Mouse (Mus musculus) embryonic facial prominence, embryonic 14.5 days (tissue): ENCODE measurements around the gene Socs2. TPM values are rescaled to one million over a fixed set of nuclear protein-coding genes. Genes with fewer than 3 reads are reported as not detected.

Experiments used
- ATAC-seq: fragments of 200-750 bp; cut with Nextera tagmentation; 2 replicates; pipeline ENCODE4 v1.8.0; 2017; ENCODE audit warnings: low read depth, moderate number of reproducible peaks, moderate TSS enrichment
- DNase-seq: peaks from one replicate; pipeline ENCODE4 v3.0.0-alpha.2; 2015; ENCODE audit warnings: low spot score
- H3K27ac ChIP-seq: fragments of 300-500 bp; sonication (generic); replicated peaks from 2 replicates; pipeline ENCODE4 v1.5.1; 2014; ENCODE audit warnings: low read depth, mild to moderate bottlenecking, low read length, moderate library complexity
- H3K27me3 ChIP-seq: fragments of 300-500 bp; sonication (generic); replicated peaks from 2 replicates; pipeline ENCODE4 v1.6.1; 2014; ENCODE audit warnings: low read length; ENCODE audit not compliant: control insufficient read depth, insufficient read depth
- H3K36me3 ChIP-seq: fragments of 300-500 bp; sonication (generic); 2 replicates; pipeline ENCODE4 v1.6.1; 2014; ENCODE audit warnings: low read length, mixed read lengths; ENCODE audit not compliant: control insufficient read depth, insufficient read depth
- H3K4me1 ChIP-seq: fragments of 300-500 bp; sonication (generic); 2 replicates; pipeline ENCODE4 v1.6.1; 2014; ENCODE audit warnings: antibody characterized with exemption, low read length; ENCODE audit not compliant: control insufficient read depth, insufficient read depth
- H3K4me2 ChIP-seq: fragments of 300-500 bp; sonication (generic); 2 replicates; pipeline ENCODE4 v1.6.1; 2014; ENCODE audit warnings: low read depth, mild to moderate bottlenecking, low read length, moderate library complexity, mixed read lengths
- H3K4me3 ChIP-seq: fragments of 300-500 bp; sonication (generic); 2 replicates; pipeline ENCODE4 v1.5.1; 2014; ENCODE audit warnings: low read depth, mild to moderate bottlenecking, low read length
- H3K9ac ChIP-seq: fragments of 300-500 bp; sonication (generic); 2 replicates; pipeline ENCODE4 v1.6.1; 2014; ENCODE audit warnings: low read depth, mild to moderate bottlenecking, low read length, moderate library complexity, mixed read lengths
- H3K9me3 ChIP-seq: fragments of 300-500 bp; sonication (generic); 2 replicates; pipeline ENCODE4 v1.6.1; 2016; ENCODE audit warnings: low read length; ENCODE audit not compliant: control insufficient read depth
- WGBS: fragments of 180-500 bp; shearing (Covaris S2); extraction: QIAGEN DNeasy Blood & Tissue Kit; methylation state at CpG from one replicate; pipeline ENCODE4 v1.1.7; 2014; 5-methylcytosine and 5-hydroxymethylcytosine counted together
- polyA plus RNA-seq: library from polyadenylated mRNA; unstranded; fragments of >200 nt; fragmentation: Nextera tagmentation; extraction: Ambion mirVana; gene quantifications from 2 replicates; pipeline ENCODE4 v1.2.1, GENCODE M21; 2014

The Socs2 gene
- polyA plus RNA-seq, 1 experiment from 2014 or later: 58.2 TPM

DNA sequence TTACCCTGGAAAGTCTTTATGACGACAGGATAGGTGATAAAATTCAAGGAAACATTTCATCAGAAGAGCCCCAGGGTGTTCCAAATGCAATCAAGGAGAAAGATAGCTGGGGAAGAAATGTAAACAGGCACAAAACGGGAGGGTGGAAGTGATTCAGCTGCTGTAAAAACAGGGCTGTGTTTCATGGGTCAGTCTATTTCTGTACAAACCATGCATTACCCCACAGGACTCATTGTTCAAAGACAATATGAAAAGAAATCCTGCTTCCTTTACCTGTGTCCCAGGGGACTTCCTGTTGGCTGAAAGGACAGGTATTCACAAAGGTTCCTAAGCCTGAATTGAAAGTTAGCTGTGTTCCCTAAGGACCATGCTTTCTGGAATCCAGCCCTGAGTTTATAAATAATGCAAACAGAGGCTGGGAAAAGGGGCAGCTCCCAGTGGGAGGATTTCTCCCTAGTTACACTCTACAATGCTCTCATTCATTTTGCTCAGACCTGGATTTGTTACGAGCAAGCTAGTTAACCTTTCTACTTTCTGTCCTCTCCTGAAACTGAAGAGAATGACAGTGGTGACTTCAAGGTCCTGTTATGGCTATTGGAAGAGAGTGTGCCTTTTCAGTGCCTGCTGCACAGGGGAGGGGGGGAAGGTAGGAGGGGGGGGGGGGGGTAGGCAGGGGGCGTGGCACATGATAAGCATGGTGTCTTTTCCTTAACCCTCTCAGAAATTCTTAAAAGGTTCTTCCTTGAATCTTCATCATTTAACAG, 80.0 kb downstream of the Socs2 start:
- Histone ChIP-seq H3K4me3 (no peak overlapping the region), H3K9me3 (no peaks in the 10 kb centered on the region), H3K4me2 (no peak overlapping the region), H3K27ac (no peak overlapping the region), H3K9ac (no peak overlapping the region), H3K27me3 (no peaks in the 10 kb centered on the region), H3K4me1 (no peaks in the 10 kb centered on the region), H3K36me3 (no peaks in the 10 kb centered on the region)
- DNase-seq: peak; percentile 76
- 14% methylated on average over 4 of the region's 4 CpGs for WGBS
- ATAC-seq: peak; percentile 82; the same call in 1 of the 2 replicates

Other genes with a start within 250 kb of the Socs2 start
- gene Cradd, start 93.0 kb downstream of the Socs2 start, polyA plus RNA-seq: 10.4 and 11.0 TPM in 2 replicates
- 301 and 321 TPM in 2 replicates for gene Mrpl42, start 84.8 kb upstream of the Socs2 start, polyA plus RNA-seq
- 282 and 286 TPM in 2 replicates for gene Ube2n, start 98.0 kb upstream of the Socs2 start, polyA plus RNA-seq
- 106 and 107 TPM in 2 replicates for gene Nudt4, start 147.0 kb upstream of the Socs2 start, polyA plus RNA-seq